Mouse (Mus musculus) frontal cortex, postnatal 10 days (tissue): Measurements from ENCODE around the gene Vmn2r120.
"Not testable (repeated sequence)": the region's sequence is repeated elsewhere in the genome, so short reads cannot be mapped to it uniquely, and the experiment has no call there.

Source experiments
- DNase-seq, 2 experiments: peaks; one replicate each; pipeline ENCODE4 v3.0.0; 2022; ENCODE audit warnings: low spot score in 2 of 2, mixed read lengths in 1 of 2

Gene Vmn2r120

DNA sequence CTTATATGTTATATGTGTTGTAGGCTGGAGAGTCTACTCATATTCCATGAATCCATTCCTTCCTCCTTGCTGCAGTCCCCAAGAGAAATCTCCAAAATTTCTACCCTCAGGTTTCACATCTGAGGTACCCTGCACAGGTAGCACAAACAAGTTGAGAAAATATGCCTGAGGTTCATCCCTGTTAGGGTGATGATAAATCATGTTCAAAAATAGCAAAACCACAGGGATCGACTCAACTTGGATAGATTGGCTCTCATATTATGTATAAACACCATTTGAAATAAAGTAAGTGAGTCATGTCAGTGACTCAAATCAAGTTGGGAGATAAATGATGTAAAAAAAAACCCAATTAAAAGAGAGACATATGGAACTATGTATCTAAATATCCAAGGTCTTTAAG lies at the start of gene Vmn2r120:
Vmn2r120 (minus strand) TSS at position 101 of the 400 bp plus-strand sequence.
- no peak for DNase-seq

DNA sequence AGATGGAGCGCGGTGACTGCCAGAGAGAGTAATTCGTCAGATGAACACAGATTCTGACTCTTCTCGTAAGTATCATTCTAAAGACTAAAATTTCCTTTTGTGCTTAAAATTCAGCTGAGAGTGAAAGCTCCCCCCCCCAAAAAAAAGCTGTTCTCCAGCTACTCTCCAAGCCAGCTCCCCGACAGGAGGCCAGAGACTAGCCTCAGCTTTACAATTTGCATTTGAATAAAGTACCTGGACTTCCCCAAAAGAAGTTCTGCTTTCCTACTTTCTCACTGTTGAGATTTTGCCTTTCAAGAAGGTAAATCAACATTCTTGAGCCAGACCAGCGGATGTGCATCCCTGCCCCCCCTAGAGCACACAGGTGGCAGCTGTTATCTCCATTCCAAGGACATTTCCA lies 42.0 kb upstream of the Vmn2r120 start:
- not testable (repeated sequence) for DNase-seq

DNA sequence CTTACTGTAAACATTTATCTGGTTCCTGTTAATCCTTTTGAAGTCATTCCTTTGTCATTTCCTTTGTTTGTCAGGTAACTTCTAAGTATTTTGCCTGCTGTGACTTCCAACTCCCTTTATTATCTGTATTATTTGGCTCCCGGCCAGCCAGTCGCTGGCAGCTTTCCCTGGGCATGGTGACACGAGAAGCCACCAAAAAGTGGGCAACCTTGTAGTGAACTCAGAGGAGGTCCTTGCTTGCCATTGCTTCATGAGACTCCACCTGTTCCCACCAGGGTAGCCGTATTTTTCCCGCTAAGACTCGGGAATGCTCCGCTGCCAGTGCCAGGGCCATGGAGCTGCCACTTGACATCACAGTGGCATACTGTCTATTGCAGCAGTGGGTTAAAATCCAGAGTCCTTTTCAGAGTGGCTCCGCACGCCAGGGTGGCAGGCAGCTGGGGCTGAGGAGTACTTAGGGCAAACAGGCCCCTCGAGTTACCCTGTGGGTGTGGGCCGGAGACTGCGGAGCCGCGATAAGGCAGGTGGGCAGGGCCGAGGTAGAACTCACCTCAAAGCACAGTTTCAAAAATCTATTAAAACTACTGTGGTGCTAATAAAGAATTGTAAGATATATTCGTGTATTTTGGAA lies 28.9 kb upstream of the Vmn2r120 start:
- no peak for DNase-seq
